Mouse (Mus musculus): ENCODE results near the gene Rpl35. TPM values are rescaled to one million over a fixed set of nuclear protein-coding genes. Genes with fewer than 3 reads are reported as not detected.
A peak's percentile ranks its signal among the peaks of the same experiment; 100 is the strongest.

Rpl35 gene
- total RNA-seq, 2 experiments from 2014 or later, result 246 to 254 TPM

- peak; percentile 57 to 84 for DNase-seq (ENCODE audit: low spot score in 2 of 2)
Measured at GRCm38 (mm10) chr2:38953152-38953883, 52.1 kb downstream of the Rpl35 start.

Other genes with a start within 250 kb of the Rpl35 start
- 1 to 10 TPM; 4.2 to 6.0 TPM for gene Nr6a1, start 77.9 kb downstream of the Rpl35 start, total RNA-seq (2021)
- 1 to 10 TPM; 2.7 to 3.5 TPM for gene Olfml2a, start 73.6 kb downstream of the Rpl35 start, total RNA-seq (2021)
- gene Wdr38, start 8.1 kb downstream of the Rpl35 start, total RNA-seq (2021), result under 1 TPM; 0.36 to 0.55 TPM
- gene Arpc5l, start 276 bp downstream of the Rpl35 start, total RNA-seq (2021), result 10 to 100 TPM; 85.7 to 95.2 TPM
- 10 to 100 TPM; 29.1 to 37.7 TPM for gene Golga1, start 59.9 kb upstream of the Rpl35 start, total RNA-seq (2021)
- gene Scai, start 185.1 kb upstream of the Rpl35 start, total RNA-seq (2021), result 10 to 100 TPM; 75.4 to 78.3 TPM
- 10 to 100 TPM; 64.7 to 73.1 TPM for gene Ppp6c, start 220.8 kb upstream of the Rpl35 start, total RNA-seq (2021)

Measured in layer of hippocampus, postnatal 14 days (tissue).